Mouse (Mus musculus) G1E-ER4 (cell line): ENCODE data around the gene B230118H07Rik. TPM values are rescaled to one million over a fixed set of nuclear protein-coding genes. Genes with fewer than 3 reads are reported as not detected.

Source experiments
- GATA1 ChIP-seq: IDR thresholded peaks from one replicate; pipeline ENCODE4 v1.8.0; 2012; ENCODE audit warnings: low read length, inconsistent platforms
- polyA plus RNA-seq: library from polyadenylated mRNA; stranded (reverse); fragments of >175 nt; gene quantifications from 2 replicates; pipeline ENCODE4 v1.2.3, GENCODE M21; 2012

Gene B230118H07Rik
- 0.77 and 1.3 TPM in 2 replicates for polyA plus RNA-seq

- TF ChIP-seq GATA1 = no peak
Measured at GRCm38 (mm10) chr2:101649114-101649671, at the start of gene B230118H07Rik, which contains the start of gene Rag1. Gene B230118H07Rik (minus strand): TSS chr2:101649532. Gene Rag1 (minus strand): TSS chr2:101649501.

GRCm38 (mm10) chr2:101695584-101695983 lies 46.3 kb upstream of the B230118H07Rik start:
- no peak for TF ChIP-seq GATA1

- no peak for TF ChIP-seq GATA1
Measured at GRCm38 (mm10) chr2:101693577-101694215, 44.4 kb upstream of the B230118H07Rik start.

- TF ChIP-seq GATA1 = no peak
Measured at GRCm38 (mm10) chr2:101693043-101693442, 43.7 kb upstream of the B230118H07Rik start.

GRCm38 (mm10) chr2:101690252-101690827 lies 41.0 kb upstream of the B230118H07Rik start:
- no peak for TF ChIP-seq GATA1

GRCm38 (mm10) chr2:101688011-101688410 lies 38.7 kb upstream of the B230118H07Rik start:
- TF ChIP-seq GATA1 = no peak

GRCm38 (mm10) chr2:101684421-101684820 lies 35.1 kb upstream of the B230118H07Rik start:
- no peak for TF ChIP-seq GATA1

- no peak for TF ChIP-seq GATA1
Measured at GRCm38 (mm10) chr2:101679164-101679784, 29.9 kb upstream of the B230118H07Rik start.

GRCm38 (mm10) chr2:101678236-101679021 lies 29.1 kb upstream of the B230118H07Rik start, which contains the start of gene Traf6:
Gene Traf6 (plus strand): TSS chr2:101678429.
- no peak for TF ChIP-seq GATA1

GRCm38 (mm10) chr2:101673547-101673946 lies 24.2 kb upstream of the B230118H07Rik start:
- no peak for TF ChIP-seq GATA1

GRCm38 (mm10) chr2:101668751-101669150 lies 19.4 kb upstream of the B230118H07Rik start:
- TF ChIP-seq GATA1 = no peak

- no peak for TF ChIP-seq GATA1
Measured at GRCm38 (mm10) chr2:101665703-101666092, 16.4 kb upstream of the B230118H07Rik start.

- TF ChIP-seq GATA1 = no peak
Measured at GRCm38 (mm10) chr2:101665058-101665702, 15.8 kb upstream of the B230118H07Rik start.

GRCm38 (mm10) chr2:101660536-101660935 lies 11.2 kb upstream of the B230118H07Rik start:
- no peak for TF ChIP-seq GATA1
